Mouse (Mus musculus) spleen, adult 2 months (tissue): ENCODE results near the gene Pde4d.

ENCODE experiments used
- CTCF ChIP-seq: fragments of 200-500 bp; IDR thresholded peaks from 2 replicates; pipeline ENCODE4 v1.5.1; 2011; ENCODE audit warnings: mild to moderate bottlenecking, inconsistent platforms; ENCODE audit not compliant: insufficient read depth, insufficient read length, insufficient replicate concordance; ENCODE audit errors: extremely low read depth
- POLR2A ChIP-seq: fragments of 200-500 bp; IDR thresholded peaks from 2 replicates; pipeline ENCODE4 v1.6.1; 2011; ENCODE audit warnings: low read depth, low read length, inconsistent platforms

DNA sequence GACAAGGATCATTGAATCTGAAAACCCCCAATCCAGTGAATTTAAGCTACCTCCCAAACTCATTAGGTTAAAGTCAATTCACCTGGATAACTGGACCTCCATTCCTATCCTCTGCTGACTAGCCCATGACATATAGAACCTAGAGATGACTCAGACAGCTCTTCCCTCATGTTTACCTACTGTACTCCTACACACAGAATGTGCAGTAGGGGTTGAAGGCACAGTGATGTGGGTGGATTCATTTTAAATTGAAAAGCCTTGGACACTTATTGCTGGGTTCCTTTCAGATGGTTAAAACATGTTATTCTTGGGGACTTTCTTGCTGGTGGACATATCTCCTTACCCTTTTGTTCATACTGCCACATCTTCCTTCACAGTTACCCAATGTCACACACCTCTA is 1296.7 kb downstream of the Pde4d start:
- TF ChIP-seq POLR2A (no peak), CTCF (no peak)
